In genomic region chr10:25064701-25065362, GRCm38 (mm10) we compare ENCODE assay signal across 15 mouse cellular contexts.
"Had no signal": no experiment of that assay in that cellular context is flagged by ENCODE, and none has a peak within 500 bp of the region (broad histone marks: within the 10 kb centered on the region; RNA-seq: fewer than 3 reads in every experiment).

No protein-coding gene starts in this region.

- DNase-seq: kidney, postnatal 36 days; layer of hippocampus, adult 9-11 months; lung, embryonic 14.5 days; lung, postnatal 4 days; midbrain, embryonic 14.5 days; retina, postnatal 1 day; right cerebral cortex, postnatal 4 days; spleen, adult 18-20 months; thymus, adult 18-20 months; thymus, postnatal 14 days had no signal

- ATAC-seq: liver, embryonic 12.5 days had no signal

- H3K27ac ChIP-seq: liver, embryonic 12.5 days; midbrain, embryonic 10.5 days; neural tube, embryonic 12.5 days had no signal

- H3K36me3 ChIP-seq: limb, embryonic 10.5 days; liver, embryonic 12.5 days; midbrain, embryonic 10.5 days; neural tube, embryonic 12.5 days had no signal

- H3K4me3 ChIP-seq: limb, embryonic 10.5 days; liver, embryonic 12.5 days; midbrain, embryonic 10.5 days; myocyte; neural tube, embryonic 12.5 days had no signal

- H3K4me2 ChIP-seq: liver, embryonic 12.5 days; lung, embryonic 14.5 days; neural tube, embryonic 12.5 days had no signal

- H3K9me3 ChIP-seq: limb, embryonic 10.5 days; liver, embryonic 12.5 days; midbrain, embryonic 10.5 days had no signal

- H3K4me1 ChIP-seq: liver, embryonic 12.5 days had no signal

- H3K27me3 ChIP-seq: liver, embryonic 12.5 days; neural tube, embryonic 12.5 days had no signal

- H3K9ac ChIP-seq: liver, embryonic 12.5 days; lung, embryonic 14.5 days; neural tube, embryonic 12.5 days had no signal
